Mouse (Mus musculus) brain, embryonic 14.5 days (tissue): Measurements from ENCODE around the gene Hist1h2ab. TPM values are rescaled to one million over a fixed set of nuclear protein-coding genes. Genes with fewer than 3 reads are reported as not detected.

ENCODE experiments used
- DNase-seq: peaks from one replicate; pipeline ENCODE4 v3.0.0-alpha.2; 2011; ENCODE audit warnings: low read depth
- CTCF ChIP-seq: fragments of 200-500 bp; IDR thresholded peaks from 2 replicates; pipeline ENCODE4 v1.5.1; 2012; ENCODE audit warnings: inconsistent platforms, mild to moderate bottlenecking, moderate library complexity, borderline replicate concordance; ENCODE audit not compliant: insufficient read depth, insufficient read length; ENCODE audit errors: extremely low read depth
- POLR2A ChIP-seq: fragments of 200-500 bp; IDR thresholded peaks from 2 replicates; pipeline ENCODE4 v1.6.1; 2012; ENCODE audit warnings: mild to moderate bottlenecking, inconsistent platforms, borderline replicate concordance; ENCODE audit not compliant: poor library complexity, insufficient read depth, insufficient read length, severe bottlenecking; ENCODE audit errors: extremely low read depth
- polyA plus RNA-seq: library from polyadenylated mRNA; depleted of rRNA; stranded (reverse); fragments of >200 nt; gene quantifications from 2 replicates; pipeline ENCODE4 v1.2.3, GENCODE M21; 2012

The Hist1h2ab gene
- polyA plus RNA-seq, 1 experiment, result 49.9 TPM

DNA sequence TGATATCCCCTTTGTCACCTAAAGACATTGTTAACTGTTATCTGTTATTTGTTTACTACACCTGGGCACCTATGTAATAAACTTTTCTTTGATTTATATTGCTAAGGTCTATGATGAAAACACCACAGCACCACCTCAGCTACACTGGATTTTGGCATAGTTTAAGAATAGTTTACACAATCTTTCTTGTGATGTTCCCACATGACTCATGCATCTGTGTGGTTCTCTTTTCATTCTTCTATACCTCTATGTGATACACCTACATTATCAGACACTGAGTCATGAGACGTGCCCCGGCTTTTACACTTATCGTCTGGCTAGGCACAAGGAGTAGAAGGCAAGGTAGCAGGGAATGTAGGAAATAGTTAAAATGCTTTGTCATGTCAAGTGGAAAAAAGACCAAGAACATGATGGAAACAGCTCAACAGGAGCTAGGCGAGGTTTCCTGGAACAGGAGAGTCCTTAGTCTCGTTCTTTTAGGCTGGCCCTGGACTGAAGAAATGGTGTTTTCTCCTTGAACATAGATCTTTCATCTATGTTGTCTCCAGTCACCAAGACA lies 1.3 kb upstream of the Hist1h2ab start:
- TF ChIP-seq CTCF, result no peak
- no peak for TF ChIP-seq POLR2A
- no peak for DNase-seq

DNA sequence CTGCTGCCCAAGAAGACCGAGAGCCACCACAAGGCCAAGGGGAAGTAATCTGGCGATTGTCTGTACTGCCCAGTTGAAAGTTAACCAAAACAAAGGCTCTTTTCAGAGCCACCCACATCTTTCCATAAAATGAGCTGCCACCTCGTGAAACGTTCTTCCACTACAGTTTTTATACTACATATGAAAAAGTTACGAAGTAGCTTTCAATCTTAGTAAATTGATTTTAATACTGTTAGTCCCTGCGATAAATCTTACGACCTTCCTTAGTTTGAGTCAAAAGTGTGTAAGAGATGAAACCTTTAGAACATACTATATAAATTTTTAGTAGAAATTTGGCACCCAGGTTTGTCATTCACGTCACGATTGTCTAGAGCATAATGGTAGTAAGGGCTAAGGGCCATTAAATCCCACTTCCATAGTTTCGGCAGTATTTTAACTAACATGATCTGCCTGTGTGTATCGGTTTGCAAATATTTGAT lies 591 bp downstream of the Hist1h2ab start:
- TF ChIP-seq POLR2A (no peak), CTCF (no peak)
- DNase-seq, result peak; percentile 58

DNA sequence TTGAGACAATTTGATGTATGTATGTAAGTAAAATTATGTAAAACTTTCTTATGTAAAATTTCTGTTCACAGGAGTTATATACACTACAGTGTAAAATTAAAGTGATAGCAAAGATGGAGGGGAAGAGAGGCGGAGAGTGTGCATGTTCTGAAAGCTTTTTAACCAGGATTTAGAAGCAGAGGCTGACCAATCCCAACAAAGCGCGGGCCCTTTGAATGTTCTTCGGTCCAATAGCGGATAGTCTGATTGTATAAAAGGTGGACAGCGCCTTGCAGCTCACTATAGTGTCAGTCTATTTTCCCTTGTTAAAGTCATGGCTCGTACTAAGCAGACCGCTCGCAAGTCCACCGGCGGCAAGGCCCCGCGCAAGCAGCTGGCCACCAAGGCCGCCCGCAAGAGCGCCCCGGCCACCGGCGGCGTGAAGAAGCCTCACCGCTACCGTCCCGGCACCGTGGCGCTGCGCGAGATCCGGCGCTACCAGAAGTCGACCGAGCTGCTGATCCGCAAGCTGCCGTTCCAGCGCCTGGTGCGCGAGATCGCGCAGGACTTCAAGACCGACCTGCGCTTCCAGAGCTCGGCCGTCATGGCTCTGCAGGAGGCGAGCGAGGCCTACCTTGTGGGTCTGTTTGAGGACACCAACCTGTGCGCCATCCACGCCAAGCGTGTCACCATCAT lies 1.3 kb downstream of the Hist1h2ab start, which contains the start of gene Hist1h3b:
Hist1h3b (plus strand) TSS at position 201 of the 675 bp plus-strand sequence.
- TF ChIP-seq POLR2A, result 0 out of 2 replicates have a peak, but pooled peaks have one; percentile 17
- peak; percentile 98 for DNase-seq

DNA sequence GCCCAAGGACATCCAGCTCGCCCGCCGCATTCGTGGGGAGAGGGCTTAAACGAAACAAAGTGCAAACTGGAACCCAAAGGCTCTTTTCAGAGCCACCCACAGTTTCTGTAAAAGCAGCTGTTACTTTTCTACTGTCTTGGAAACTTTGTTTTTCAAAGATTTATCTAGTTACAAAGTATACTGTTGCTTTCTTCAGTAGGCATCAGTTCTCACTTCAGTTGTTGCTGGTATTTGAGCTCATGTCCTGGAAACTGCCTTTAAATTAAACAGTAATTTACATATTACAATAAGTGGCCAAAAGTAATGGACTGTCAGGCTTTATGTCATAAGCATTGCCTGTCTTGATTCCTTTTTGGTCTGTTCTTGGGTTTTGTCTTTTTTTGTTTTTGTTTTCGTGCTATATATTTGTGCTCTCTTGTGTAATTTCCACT lies 1.8 kb downstream of the Hist1h2ab start:
- TF ChIP-seq CTCF (no peak), POLR2A (no peak)
- no peak for DNase-seq

DNA sequence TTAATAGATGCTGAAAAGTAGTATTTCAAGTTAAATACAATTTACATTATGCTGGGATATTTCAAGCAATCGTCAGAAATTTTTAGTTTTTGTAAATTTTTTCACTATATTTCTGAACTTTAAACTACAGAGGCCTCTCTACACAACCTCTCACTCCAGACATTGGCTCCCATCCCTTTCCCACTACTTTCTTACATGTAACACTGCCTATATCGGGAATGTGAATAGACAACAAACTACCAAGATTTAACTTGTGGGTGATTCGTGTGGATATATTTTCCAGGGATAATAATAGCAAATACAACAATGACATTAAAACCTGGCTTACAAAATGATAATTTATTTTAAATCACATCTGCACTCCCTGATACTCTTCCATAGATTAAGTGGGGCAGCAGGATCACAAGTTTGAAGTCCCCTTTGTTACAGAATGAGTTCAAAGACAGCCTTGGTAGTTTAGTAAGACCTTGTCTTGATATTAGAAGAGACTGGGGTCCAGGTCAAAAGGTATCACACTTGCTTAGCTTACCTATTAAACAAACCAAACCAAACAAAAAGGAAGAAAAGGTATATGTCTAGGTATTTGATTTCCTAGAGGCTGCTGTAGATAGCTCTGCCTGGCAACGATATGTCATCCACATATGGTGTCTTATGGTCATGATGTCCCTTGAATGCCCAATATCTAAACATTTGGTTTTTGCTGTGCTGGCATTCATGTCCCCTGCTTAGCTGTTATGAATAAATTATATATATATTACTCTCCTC lies 2.6 kb downstream of the Hist1h2ab start:
- TF ChIP-seq CTCF, result no peak
- no peak for TF ChIP-seq POLR2A

DNA sequence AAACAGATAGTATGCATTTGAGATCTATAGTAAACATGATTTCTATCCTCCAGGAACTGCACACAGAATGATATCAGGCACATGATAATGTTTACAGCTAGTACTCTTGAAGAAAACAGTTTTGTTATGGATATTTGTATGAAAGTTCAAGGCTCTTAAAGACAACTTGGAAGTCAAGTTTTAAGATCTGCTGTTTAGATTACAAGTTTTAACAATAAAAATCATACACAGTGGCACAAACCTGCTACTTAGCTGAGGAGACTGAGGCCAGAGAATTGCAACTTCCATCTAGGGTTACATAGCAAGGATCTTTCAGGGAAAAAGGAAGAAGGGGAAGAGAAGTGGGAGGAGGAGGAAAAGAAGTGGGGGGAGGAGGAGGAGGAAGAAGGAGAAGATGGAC lies 4.1 kb downstream of the Hist1h2ab start:
- TF ChIP-seq CTCF, result no peak
- no peak for TF ChIP-seq POLR2A
- no peak for DNase-seq

More for the DNA sequence above, 2.6 kb downstream of the Hist1h2ab start:
- no peak for DNase-seq

DNA sequence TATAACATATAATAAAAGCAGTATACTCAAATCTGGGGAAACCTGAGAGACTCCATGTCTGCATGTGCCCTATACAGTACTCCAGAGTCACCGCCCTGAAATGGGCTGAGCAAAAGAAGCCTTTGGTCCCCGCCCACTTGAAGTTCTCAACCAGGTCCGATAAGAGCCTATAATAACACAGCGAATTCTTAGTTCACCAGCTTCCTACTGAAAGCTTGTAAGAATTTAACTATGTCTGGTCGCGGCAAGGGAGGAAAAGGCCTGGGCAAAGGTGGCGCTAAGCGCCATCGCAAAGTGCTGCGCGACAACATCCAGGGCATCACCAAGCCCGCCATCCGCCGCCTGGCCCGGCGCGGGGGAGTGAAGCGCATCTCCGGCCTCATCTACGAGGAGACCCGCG lies 5.9 kb downstream of the Hist1h2ab start, which contains the start of gene Hist1h4b:
Hist1h4b (plus strand) TSS at position 224 of the 400 bp plus-strand sequence.
- peak; percentile 98 for DNase-seq
- TF ChIP-seq CTCF, result no peak
- peak; percentile 35; the same call in 1 of the 2 replicates for TF ChIP-seq POLR2A

DNA sequence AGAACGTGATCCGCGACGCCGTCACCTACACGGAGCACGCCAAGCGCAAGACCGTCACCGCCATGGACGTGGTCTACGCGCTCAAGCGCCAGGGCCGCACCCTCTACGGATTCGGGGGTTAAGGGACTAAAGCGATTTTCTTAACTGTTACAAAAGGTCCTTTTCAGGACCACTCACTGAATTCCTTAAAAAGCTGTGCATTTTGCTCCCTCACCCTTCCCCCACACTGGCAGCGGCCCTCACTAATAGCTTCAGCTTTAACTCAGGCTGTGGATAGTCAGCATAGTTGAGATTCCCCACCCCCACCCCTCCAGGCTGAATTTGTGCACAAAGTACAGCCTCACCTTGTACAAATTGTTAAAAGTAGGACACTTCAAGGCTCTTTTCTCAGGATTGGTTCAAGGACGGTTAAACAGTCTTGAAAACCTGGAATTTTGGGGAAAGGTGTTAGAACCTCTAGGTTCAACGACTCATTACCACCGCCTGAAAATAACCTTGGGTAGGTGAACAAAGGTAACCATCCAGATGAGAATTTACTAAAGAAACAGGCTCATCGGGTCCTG lies 6.4 kb downstream of the Hist1h2ab start:
- peak; percentile 58 for DNase-seq
- TF ChIP-seq POLR2A (no peak), CTCF (no peak)

DNA sequence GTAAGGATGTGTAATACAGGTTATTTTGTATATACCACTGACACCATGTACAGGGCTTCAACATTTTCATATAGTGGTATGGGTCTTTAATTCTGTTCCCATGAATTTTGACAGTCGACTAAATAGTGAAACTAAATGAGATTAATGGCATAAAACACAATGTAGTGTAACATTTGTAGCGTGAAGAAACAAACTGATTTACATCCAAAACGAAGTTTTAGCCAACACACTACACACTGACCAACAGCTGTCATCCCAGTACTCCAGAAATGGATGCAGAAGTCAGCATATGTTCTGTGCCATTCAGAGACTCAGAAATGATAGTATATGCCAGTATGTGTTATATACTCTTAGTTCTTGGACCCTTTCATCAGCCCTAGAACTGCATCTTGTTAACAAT lies 7.0 kb downstream of the Hist1h2ab start:
- TF ChIP-seq POLR2A, result no peak
- TF ChIP-seq CTCF, result no peak
- no peak for DNase-seq

DNA sequence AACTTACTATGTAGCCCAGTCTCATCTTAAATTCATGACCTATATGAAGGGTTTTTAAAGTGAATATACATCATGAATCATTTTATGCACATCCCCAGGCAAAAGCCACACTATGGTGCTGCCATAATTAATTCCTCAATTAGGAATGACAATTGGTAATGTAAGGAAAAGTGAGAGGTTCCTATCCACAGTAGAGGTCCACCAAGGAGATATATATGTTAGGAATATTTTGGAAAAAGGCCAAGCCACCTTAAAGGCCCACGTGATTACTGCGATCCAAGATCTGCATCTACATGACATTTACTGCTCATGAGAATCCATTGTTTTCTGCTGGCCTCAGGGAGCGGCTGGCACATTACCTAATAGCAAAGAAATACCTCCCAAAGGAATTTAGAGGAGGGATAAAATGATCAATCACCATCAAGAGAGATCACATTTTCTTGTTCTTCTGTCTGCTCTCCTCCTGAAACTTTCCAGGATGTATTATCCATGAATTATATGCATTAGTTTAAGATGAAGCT lies 8.4 kb downstream of the Hist1h2ab start:
- DNase-seq, result no peak
- TF ChIP-seq POLR2A, result no peak
- TF ChIP-seq CTCF, result no peak

DNA sequence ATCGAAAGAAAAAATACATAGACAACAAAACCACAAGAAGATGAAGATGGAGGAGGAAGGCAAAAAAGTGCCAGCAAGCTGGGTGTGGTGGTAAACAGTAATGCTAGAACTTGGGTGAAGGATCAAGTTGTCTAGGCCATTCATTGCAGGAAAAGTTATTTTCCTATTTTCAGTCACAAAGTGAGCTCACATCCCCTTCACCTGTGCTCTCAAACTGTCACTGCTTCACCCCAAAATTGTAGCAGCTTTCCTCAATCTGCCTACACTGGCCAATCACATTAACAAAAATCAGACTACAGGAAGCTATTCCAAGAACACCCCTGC lies 9.0 kb downstream of the Hist1h2ab start:
- TF ChIP-seq POLR2A (no peak), CTCF (no peak)
- DNase-seq, result no peak
